Mouse (Mus musculus) bone marrow macrophage, adult 2 months (primary cell): ENCODE data around the gene Nav1.

Experiments
- CTCF ChIP-seq: IDR thresholded peaks from 2 replicates; pipeline ENCODE4 v1.5.1; 2012; ENCODE audit warnings: low read depth, mild to moderate bottlenecking, low read length, moderate library complexity
- POLR2A ChIP-seq: IDR thresholded peaks from 2 replicates; pipeline ENCODE4 v1.6.1; 2012; ENCODE audit warnings: mild to moderate bottlenecking, low read depth, low read length, borderline replicate concordance

DNA sequence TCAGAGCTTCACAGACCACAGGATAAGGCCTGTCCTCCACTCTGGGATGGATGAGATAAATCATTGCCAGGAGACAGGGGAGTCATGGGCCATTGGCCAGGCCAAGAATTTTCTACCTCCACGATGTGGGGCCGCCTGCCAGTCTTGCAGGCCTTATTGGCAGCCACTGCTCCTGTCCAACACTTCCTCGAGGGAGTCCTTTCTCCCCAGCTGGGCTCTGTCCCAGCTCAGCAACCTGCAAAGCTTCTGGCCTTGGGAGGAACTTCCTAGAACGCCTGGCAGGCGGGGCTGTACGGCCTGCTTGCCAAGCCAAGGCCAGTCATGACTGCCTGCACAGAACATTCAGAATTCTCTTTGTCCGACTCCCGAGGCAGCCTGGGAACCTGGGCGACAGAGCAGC lies 58.3 kb downstream of the Nav1 start:
- no peak for TF ChIP-seq CTCF
- TF ChIP-seq POLR2A: no peak
